Mouse (Mus musculus) thymus, adult 18-20 months (tissue): Measurements from ENCODE around the gene Mdm4.
"Not testable (repeated sequence)": the region's sequence is repeated elsewhere in the genome, so short reads cannot be mapped to it uniquely, and the experiment has no call there.

ENCODE experiments used
- DNase-seq, 2 experiments: peaks; one replicate each; pipeline ENCODE4 v3.0.0; 2022; ENCODE audit warnings: mixed read lengths in 2 of 2

Gene Mdm4

DNA sequence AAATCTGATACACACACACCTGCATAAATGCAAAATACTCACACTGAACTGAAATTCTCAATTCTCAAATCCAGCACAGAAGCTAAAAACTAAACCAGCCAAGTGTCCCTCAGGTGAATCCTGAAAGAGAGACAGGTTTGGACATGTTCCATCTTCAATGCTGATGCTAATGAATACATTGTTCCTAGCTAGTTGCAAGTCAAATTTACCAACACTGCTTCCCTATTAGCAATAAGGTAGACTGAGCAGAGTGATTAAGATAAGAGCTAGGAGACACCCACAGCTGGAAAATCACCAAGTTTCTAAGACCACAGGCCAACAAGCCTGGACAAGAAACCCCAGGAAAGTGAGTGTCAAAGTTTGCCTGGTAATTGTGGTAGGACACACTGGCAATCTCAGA lies 11.0 kb downstream of the Mdm4 start:
- no peak for DNase-seq

DNA sequence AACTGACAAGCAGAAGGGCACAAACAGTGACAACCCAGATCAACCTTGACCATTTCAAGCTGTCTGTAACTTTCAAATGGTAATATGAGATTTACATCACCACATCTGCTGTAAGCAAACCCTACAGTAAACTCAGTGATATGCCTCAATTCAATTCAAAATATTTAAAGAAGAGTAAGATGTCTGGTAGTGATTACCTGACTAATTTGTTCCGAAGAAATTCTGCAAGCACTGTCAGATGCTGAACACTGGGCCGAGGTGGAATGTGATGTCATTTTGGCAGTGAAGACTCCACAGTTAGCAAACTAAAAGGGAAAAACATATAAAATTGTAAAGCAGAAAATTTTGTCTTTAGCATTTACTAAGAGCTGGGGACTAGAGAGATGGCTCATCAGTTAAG lies 11.8 kb downstream of the Mdm4 start:
- DNase-seq = no peak

DNA sequence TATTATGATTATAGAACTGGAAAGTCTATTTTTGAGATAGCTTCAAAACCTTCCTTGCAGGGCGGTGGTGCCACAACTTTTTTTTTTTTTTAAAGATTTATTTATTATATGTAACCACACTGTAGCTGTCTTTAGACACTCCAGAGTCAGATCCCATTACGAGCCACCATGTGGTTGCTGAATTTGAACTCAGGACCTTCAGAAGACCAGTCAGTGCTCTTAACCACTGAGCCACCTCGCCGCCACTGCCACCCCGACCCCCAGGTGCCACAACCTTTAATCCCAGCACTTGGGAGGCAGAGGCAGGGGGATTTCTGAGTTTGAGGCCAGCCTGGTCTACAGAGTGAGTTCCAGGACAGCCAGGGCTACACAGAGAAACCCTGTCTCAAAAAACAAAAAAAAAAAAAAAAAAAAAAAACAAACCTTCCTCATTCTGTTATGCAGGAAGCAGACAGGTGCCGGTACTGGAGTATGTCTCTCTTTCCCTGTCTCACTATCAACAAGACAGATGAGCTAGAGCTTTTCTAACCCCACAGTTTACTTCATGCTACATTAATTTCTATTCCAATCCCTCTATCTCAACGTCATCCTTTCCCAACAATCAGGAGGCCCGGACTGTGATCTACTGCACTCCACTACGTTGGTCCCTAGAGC lies 13.5 kb downstream of the Mdm4 start:
- DNase-seq = no peak

DNA sequence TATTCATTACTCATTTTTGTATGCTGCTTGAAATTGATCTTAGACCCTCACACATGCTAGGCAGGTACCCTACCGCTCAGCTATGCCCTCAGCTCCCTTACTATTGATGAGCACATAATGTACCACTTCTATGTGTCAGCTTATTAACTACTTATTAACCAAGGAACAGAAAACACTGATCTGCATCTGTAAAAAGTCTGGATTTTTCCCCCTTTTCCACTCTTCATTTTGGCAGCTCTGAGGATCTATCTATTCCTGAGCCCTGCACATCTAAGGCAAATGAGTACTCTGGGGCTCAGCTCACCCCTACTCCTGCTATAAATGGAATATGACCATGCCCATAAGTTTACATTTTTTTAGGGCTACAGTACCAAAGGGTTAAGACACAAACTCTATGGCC lies 16.2 kb downstream of the Mdm4 start:
- no peak for DNase-seq

DNA sequence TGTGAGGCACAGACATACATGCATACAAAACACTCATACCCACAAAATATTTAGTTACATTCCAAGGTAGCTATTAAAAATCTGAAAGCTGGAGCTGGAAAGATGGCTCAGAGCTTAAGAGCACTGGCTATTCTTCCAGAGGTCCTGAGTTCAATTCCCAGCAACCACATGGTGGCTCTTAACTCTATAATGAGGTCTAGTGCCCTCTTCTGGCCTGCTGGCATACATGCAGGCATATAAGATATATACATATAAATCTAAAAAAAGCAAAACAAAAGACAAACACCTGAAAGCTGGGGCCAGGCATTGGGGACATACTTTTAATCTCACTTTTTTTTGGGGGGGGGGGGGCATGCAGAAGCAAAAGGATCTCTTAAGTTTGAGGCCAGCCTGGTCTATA lies 17.0 kb downstream of the Mdm4 start:
- no peak for DNase-seq

DNA sequence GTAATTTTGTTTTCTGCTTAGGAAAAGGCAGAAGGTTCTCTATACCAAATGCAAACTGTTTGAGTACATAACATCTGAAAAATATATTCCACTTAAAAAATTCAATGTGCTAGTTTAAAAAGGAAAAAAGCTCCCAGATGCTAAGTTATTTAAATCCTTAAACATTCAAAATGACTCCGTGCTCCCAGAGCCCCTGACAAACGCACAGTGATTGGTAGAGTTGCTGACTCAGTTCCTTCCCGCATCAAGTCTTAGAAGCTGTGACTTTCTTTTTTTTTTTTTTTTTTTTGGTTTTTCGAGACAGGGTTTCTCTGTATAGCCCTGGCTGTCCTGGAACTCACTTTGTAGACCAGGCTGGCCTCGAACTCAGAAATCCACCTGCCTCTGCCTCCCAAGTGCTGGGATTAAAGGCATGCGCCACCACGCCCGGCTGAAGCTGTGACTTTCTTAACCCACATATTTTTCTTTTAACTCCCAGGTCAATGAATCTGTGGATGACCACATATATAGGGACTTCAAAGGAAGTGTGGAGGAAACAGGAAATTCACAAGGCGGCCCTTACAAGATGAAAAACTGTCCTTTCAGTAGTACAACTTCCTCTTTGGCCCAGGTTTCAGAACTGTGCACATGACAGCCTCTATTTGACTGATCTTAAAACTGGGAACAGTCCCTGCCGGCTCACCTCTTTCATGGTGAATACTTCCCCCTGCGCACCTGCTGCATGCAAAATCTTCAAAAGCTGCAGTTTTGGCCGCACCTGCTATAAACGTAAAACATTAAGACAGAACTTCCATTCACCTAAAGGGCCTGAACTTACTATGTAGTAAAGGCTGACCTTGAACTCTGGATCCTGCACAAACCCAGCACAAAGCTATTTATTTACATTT lies 18.2 kb downstream of the Mdm4 start:
- DNase-seq = peak in 1 of 2 experiments; percentile 61

DNA sequence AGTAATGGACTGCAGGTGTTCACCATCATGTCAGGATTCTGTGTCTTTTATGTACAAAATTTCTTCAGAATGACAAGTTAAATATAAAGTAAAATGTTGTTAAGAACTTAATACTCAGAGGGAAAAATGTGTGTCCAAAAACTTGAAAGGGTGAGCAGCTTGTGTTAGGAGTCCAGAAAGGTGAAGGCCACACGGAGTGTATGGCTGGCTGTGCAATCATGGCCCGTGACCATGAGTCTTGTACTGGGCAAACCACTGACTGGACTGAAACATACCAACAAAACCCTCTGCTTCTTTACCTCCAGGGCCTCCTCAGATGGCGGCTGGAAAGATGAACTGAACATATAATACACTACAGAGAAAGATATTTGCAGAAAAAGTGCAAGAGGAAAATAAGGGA lies 23.8 kb downstream of the Mdm4 start:
- DNase-seq = no peak

DNA sequence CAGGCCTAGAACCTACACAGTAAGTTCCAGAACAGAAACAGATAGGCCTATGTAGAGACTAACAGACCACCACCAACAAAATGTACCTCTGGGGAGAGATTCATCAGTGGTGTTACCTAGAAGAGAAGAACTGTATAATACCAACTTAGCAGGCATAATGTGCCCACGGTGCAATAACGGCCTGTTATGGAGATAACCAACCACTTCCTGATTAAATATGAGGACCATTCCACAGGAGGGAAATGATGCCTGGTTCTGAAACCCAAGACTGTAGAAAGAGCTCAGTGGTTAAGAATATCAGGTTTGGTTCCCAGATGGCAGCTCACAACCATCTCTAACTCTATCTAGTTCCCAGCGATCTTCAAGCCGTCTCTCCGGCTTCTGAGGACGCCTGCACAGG lies 30.0 kb downstream of the Mdm4 start:
- no peak for DNase-seq

DNA sequence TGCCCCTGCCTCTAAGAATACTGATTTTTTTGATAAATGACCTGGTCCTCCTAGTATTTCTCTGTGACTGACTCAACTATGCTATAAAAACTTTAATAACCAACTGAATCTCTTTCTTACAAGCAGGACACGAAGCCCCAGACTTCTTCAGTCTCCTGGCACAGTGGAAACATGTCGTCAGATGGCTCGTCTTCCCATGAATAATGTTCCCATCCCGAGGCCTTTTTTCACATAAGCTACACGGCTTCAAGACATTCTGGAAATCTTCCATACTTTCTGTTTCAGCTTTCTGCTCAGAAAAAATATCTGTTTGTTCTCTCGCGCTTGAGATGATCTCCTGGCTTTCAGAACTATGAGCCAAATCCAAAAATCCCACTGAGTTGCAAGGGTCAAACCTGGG lies 38.8 kb downstream of the Mdm4 start:
- no peak for DNase-seq

DNA sequence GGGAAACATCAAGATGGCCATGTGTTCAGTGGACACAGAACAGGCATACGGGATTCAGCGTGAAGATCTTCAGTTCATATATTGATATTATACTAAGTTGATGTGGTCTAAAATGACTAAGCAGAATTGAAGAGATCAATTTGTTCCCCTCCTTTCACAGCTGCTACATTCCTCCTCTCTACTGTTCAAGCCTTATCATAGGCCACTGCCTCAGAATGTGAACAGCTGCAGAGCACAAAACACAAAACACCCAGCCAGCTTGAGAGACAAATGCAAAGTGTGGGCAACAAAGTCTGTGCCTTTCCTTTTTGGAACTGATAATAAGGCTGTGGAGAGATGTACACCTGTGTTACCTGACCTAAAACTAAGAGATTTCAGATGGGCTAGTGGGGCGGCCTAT lies 39.6 kb downstream of the Mdm4 start:
- no peak for DNase-seq

DNA sequence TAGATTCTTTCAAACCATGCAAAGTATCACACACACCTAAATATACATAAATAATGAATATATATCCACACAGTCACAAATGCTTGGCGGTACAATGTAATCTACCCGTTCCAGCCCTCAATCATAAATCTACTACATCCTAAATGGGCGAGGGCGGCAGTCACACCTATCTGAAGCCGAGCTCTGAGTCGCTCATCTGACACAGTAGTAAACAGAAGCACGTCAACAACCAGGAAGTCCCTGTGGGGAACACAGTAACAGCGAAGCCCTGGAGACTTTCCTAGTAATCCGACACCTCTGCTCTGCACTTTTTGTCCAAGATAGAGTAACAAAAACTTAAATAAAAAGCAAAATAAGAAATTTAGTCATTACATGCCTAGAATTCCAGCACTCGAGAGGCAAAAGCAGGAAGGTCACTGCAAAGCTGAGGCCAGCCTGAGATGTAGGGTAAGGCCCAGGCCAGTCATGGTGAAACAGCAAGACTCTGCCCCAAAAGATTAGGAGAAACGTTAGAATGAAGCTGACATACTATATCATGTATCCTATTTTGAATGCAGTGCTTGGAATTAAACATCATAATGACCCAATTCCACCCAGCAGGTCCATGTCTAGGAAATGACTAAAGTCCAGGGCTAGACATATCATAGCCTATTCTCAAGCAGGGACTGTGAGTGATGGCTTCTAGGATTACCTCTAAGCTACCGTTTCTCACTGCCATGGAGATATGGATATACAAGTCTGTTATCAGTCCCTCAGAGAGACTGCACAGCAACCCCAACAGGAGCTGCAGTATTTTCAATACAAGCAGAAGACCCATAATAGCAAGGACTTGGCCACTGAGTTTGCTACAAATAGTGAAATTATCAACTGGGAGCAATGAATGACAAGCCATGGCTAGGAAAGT lies 41.6 kb downstream of the Mdm4 start:
- not testable (repeated sequence) for DNase-seq

DNA sequence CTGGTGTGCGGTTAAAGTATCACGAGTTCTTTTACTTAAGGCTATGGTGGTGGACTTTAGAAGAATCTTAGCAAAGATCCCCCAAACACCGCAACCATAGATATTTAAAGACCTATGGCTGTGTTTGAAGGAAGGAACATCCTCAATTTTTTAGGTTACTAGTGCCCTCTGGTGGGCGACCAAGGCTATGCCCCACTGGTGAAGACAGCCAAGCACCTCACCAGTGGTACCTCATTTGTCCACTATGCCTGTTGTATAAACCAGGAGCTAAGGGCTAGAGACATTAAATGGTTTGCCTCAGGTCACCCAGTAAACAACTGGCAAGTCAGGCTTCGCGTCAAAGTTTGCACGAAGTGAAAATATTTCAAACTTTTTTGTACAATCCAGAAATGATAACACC lies 47.6 kb downstream of the Mdm4 start:
- DNase-seq = peak in 1 of 2 experiments; percentile 10

DNA sequence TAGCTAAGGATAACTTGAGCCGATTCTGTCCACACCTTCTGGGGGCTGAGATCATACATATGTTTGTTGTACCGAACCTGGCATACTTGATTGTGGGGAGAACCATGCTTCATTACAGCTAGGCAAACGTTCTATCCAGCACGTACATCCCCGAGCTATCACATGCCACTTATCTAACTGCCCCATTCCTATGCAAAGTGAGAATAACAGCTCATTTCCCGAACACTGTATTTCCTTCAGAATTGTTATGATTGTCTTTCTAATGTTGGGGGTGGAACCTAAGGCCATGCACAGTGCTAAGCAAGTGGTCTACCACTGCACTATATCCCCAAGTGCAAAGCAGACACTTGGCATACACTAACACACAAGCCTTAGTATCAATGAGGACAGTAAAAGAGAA lies 49.1 kb downstream of the Mdm4 start:
- DNase-seq = no peak

DNA sequence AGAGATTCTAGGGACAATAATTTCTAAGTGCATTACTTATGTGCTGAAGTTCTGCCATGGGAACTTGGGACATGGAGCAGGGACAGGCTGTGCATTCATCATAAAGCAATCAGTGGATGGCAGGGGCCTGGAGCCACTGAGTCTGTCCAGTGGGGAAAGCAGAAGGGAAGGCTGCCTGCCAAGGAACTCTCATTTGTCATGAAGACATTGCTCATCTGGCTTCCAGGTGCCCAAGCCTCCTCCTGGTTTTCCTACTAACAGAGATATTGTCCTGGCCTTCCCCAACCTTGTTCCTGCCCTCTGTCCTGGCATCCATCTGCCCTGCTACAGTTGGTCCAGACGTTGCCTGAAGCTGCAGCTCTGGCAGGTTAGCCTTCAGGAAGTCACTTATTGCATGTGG lies 53.0 kb downstream of the Mdm4 start:
- DNase-seq = no peak

DNA sequence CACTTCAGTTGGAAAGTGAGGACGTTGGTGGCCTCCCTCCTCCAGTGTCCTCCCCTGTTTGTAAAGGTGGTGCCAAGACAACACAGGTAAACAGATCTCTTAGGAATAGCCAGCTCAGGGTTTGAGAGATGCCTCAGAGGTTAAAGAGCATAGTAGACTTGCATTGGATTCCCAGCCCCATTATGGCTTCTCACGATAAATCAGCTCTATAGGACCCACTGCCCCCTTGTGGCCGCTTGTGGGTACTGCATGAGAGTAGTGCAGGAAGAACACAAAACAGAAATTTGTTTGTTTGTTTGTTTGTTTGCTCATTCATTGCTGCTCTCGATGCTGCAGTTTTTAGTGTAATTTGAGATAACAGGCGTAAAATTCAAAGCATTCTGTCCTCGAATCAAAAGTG lies 61.7 kb downstream of the Mdm4 start:
- DNase-seq = peak in 1 of 2 experiments; percentile 11

DNA sequence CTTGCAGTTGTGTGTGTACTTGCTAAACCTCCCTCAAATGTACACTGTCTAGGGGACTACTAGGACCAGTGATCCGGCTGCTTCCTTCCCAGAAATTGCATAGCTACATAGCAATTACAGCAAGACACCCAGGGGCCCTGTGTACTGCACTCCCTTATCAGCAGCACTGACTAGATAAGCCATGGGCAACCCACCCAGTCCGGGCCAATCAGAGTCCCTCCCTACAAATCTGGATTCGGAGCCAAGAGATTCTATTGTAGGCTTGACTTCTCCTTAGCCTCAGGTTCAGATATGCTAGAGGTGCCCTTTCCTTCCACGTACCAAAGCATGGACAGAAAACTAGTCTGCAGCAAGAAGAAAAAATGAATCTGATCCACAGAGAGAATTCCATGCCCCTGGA lies 65.7 kb downstream of the Mdm4 start:
- no peak for DNase-seq

DNA sequence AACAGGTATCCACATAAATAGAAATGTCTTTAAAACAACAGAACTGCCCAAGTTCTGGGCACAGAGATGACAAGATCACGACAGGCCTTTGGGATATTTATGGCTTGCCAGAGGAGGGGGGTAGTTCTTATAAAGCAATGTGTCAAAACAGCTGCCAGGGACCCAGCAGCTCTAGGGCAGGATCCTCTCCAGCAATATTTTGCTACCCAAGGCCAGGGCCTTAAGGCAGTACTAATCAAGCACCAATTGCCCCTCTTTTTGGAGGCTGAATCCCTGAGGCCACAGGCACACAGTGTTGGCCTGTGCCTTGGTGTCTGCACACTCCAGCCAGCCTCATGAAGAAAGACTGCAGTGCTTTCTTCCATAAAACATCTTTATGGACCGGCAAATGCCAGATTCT lies 66.3 kb downstream of the Mdm4 start:
- no peak for DNase-seq

DNA sequence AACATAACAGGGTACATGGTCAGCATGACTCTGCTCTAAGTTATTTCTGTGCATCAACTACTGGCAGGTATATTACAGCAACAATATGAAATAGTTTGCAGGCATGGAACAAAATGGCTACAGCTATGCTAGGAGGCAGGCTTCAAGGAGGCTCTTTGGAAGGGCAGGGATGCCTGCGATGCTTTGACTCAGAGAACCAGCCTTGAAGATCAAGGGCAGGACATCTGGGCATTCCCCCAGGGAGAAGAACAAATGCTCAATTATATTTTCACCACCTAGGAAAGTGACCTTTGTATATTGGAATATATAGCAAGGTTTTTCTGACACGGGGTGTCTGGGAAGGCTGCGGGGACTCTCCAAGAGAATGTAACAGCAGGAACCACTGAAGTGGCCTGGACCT lies 68.6 kb downstream of the Mdm4 start:
- no peak for DNase-seq

DNA sequence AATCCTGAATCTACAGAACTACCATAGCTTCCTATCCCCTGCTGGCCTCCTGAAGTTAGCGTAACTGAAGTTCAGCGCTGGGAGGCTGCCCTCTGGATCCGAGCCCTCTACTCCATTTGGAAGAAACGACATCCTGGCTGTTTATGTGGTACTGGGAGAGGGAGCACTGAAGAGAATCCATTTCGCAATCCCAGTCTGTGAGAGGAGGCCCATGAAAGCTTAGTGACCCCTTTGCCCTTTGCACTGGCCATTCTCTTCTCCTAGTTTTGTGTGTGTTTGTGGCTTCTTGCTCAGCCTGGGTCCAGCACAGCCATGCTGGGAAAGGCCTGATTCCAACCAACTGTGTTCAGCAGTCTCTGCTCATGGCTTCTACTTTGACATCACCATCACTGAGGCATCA lies 73.6 kb downstream of the Mdm4 start:
- no peak for DNase-seq

DNA sequence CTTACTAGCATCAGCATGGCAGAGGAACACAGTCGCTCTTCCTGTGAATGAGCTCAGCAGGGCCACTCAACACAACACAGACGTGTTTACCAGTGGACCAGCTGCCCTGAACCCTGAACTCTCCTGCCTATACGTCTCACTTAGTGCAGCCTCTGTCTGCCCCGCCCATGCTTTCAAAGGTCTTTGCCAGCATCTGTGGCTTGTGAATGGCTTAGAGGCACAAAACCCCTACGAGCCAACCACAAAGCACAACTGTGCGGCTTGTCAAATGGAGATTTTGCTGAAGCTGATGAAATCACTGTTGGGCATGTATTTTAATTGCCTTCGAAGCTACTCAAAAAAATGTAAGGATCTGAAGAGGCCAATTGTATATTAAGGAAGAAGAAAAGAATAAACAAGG lies 82.5 kb downstream of the Mdm4 start:
- no peak for DNase-seq

DNA sequence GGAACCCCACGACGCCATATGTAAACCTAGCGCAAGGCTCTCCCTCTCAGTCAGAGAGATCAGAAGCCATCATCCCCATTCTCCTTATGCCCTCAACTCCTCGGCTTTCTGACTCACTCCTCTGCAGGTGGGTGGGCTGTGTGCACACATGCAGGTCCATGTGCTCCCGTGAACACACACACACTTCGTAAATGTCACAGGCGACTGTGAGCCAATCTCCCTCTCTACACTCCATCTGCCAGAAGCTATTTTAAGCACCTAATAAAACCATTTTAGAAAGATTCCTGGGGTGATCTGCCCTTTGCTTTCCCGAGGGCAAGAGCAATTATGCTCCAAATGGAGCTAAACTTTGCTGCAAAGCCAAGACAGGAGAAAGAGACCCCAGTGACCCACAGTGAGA lies 84.5 kb downstream of the Mdm4 start:
- no peak for DNase-seq

DNA sequence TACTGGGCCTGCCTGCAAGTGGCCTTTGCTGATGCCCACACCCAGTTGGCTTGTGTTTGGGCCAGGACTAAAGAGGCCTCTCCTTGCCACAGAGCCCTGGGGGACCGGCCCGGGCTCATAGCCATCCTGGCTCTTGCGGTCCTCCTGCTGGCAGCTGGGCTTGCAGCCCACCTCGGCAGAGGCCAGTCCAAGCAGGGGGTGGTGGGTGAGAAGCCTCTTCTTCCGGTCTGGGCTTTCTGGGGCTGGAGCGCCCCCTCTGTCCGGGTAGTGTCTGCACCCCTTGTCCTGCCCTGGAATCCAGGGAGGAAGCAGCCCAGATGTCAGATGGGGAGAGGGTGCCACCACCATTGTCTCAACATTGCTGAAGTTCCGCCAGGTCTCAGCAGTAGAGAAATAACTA lies 91.4 kb downstream of the Mdm4 start:
- DNase-seq = no peak

DNA sequence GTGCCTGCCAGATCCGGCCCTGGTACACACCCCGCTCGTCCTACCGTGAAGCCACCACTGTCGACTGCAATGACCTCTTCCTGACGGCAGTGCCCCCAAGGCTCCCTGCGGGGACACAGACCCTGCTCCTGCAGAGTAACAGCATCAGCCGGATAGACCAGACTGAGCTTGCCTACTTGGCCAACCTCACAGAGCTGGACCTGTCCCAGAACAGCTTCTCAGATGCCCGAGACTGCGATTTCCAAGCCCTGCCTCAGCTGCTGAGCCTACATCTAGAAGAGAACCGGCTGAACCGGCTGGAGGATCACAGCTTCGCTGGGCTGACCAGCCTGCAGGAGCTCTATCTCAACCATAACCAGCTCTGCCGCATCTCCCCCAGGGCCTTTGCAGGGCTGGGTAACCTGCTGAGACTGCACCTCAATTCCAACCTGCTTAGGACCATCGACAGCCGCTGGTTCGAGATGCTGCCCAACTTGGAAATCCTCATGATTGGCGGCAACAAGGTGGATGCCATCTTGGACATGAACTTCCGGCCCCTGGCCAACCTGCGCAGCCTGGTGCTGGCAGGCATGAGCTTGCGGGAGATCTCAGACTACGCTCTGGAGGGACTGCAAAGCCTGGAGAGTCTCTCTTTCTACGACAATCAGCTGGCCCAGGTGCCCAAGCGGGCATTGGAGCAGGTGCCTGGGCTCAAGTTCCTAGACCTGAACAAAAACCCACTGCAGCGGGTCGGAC lies 92.9 kb downstream of the Mdm4 start:
- no peak for DNase-seq
